8 mouse cellular contexts compared by ENCODE assay signal in genomic region chr16:18144201-18144600, GRCm38 (mm10). TPM values are rescaled to one million over a fixed set of nuclear protein-coding genes. Genes with fewer than 3 reads are reported as not detected.
DNase-seq lines count a peak whose midpoint lies in the region; ATAC-seq and TF ChIP-seq lines count a peak whose summit lies in the region.

No protein-coding gene starts in this region.

- no peak for TF ChIP-seq EP300 in lung, postnatal 0 days (IDR thresholded peaks at IDR 0.05)

- DNase-seq in forebrain, embryonic 11.5 days (ENCODE audit: low spot score) = no peak
- DNase-seq in adrenal gland, adult 2 months = peak; percentile 63
- DNase-seq in frontal cortex, postnatal 36 days (ENCODE audit: low spot score in 2 of 2) = peak; percentile 74 to 85
- DNase-seq in lung, postnatal 0 days (ENCODE audit: low spot score) = peak; percentile 77
- peak; percentile 79 for DNase-seq in thymus, postnatal 14 days
- no peak for DNase-seq in natural killer cell, adult 2 months (ENCODE audit: low spot score in 2 of 2)
- no peak for DNase-seq in yolk sac, embryonic 10.5 days (ENCODE audit: low spot score)

- TF ChIP-seq CTCF in lung, postnatal 0 days (IDR thresholded peaks at IDR 0.05) = no peak

- no peaks in the 10 kb centered on the region for H3K36me3 ChIP-seq in forebrain, embryonic 12.5 days (replicated peaks)
- no peaks in the 10 kb centered on the region for H3K36me3 ChIP-seq in forebrain, embryonic 11.5 days (ENCODE audit: control insufficient read depth, insufficient read depth, low read length)
- H3K36me3 ChIP-seq in lung, postnatal 0 days (ENCODE audit: insufficient read depth, low read length) = no peaks in the 10 kb centered on the region

- WGBS in forebrain, embryonic 12.5 days = 63% methylated on average over 8 of the region's 8 CpGs
- 74% methylated on average over 8 of the region's 8 CpGs for WGBS in forebrain, embryonic 11.5 days
- 32% methylated on average over 8 of the region's 8 CpGs for WGBS in lung, postnatal 0 days

- no peak overlapping the region for H3K4me2 ChIP-seq in forebrain, embryonic 12.5 days
- no peak overlapping the region for H3K4me2 ChIP-seq in forebrain, embryonic 11.5 days (ENCODE audit: low read depth, low read length, severe bottlenecking)
- H3K4me2 ChIP-seq in lung, postnatal 0 days (replicated peaks; ENCODE audit: low read depth, low read length) = no peak overlapping the region

- peaks cover 4% of the 10 kb centered on the region; the same call in 1 of the 2 replicates for H3K27me3 ChIP-seq in forebrain, embryonic 12.5 days
- H3K27me3 ChIP-seq in forebrain, embryonic 11.5 days (ENCODE audit: control insufficient read depth, insufficient read depth, low read length) = no peaks in the 10 kb centered on the region
- no peaks in the 10 kb centered on the region for H3K27me3 ChIP-seq in lung, postnatal 0 days (replicated peaks; ENCODE audit: insufficient read depth, low read length)

- H3K9me3 ChIP-seq in forebrain, embryonic 12.5 days = no peaks in the 10 kb centered on the region
- H3K9me3 ChIP-seq in forebrain, embryonic 11.5 days (ENCODE audit: control insufficient read depth, low read length) = no peaks in the 10 kb centered on the region
- H3K9me3 ChIP-seq in lung, postnatal 0 days (ENCODE audit: low read length) = no peaks in the 10 kb centered on the region

- ATAC-seq in forebrain, embryonic 12.5 days (ENCODE audit: low FRiP score) = no peak
- ATAC-seq in forebrain, embryonic 11.5 days (replicated peaks; ENCODE audit: low FRiP score) = no peak
- peak; percentile 52 for ATAC-seq in lung, postnatal 0 days

- H3K4me1 ChIP-seq in forebrain, embryonic 12.5 days = peaks cover 48% of the 10 kb centered on the region
- peaks cover 20% of the 10 kb centered on the region for H3K4me1 ChIP-seq in forebrain, embryonic 11.5 days (replicated peaks; ENCODE audit: control insufficient read depth, insufficient read depth, low read length)
- H3K4me1 ChIP-seq in lung, postnatal 0 days (ENCODE audit: insufficient read depth, low read depth, low read length) = no peaks in the 10 kb centered on the region

- peak overlapping the region; percentile 39; the same call in 1 of the 2 replicates for H3K27ac ChIP-seq in forebrain, embryonic 12.5 days
- H3K27ac ChIP-seq in forebrain, embryonic 11.5 days (ENCODE audit: low read depth, low read length) = no peak overlapping the region
- H3K27ac ChIP-seq in lung, postnatal 0 days (ENCODE audit: low read length) = no peak overlapping the region

- 0 out of 2 replicates have a peak overlapping the region, but pooled peaks have one; percentile 9 for H3K9ac ChIP-seq in forebrain, embryonic 12.5 days
- H3K9ac ChIP-seq in forebrain, embryonic 11.5 days (ENCODE audit: low read length) = no peak overlapping the region
- H3K9ac ChIP-seq in lung, postnatal 0 days (replicated peaks; ENCODE audit: low read depth) = no peak overlapping the region

- H3K4me3 ChIP-seq in forebrain, embryonic 12.5 days (replicated peaks) = no peak overlapping the region
- no peak overlapping the region for H3K4me3 ChIP-seq in forebrain, embryonic 11.5 days (ENCODE audit: low read depth, low read length)
- H3K4me3 ChIP-seq in lung, postnatal 0 days (ENCODE audit: low read depth, low read length) = no peak overlapping the region

RNA-seq across cellular contexts. Expression of gene Rtn4r, which starts 16.8 kb away (rescaled TPM):
- 5.4 and 6.2 TPM in 2 replicates for polyA plus RNA-seq in forebrain, embryonic 12.5 days (2016; fragmentation: Nextera tagmentation; extraction: Ambion mirVana)
- 3.2 and 4.0 TPM in 2 replicates for polyA plus RNA-seq in forebrain, embryonic 11.5 days (2014; fragmentation: Nextera tagmentation; extraction: Ambion mirVana)
- total RNA-seq in adrenal gland, adult 2 months (2021) = under 1 TPM; 0.14 to 0.23 TPM
- polyA plus RNA-seq in adrenal gland, adult 2 months (2012; rRNA removed) = 0.58 and 0.90 TPM in 2 replicates
- 0.17 and 0.23 TPM in 2 replicates for polyA plus RNA-seq in lung, postnatal 0 days (2015; fragmentation: Nextera tagmentation; extraction: Ambion mirVana)

RNA-seq across cellular contexts. Expression of gene Prodh, which starts 54.2 kb away (rescaled TPM):
- 5.9 and 7.7 TPM in 2 replicates for polyA plus RNA-seq in forebrain, embryonic 12.5 days (2016; fragmentation: Nextera tagmentation; extraction: Ambion mirVana)
- 10.2 and 12.2 TPM in 2 replicates for polyA plus RNA-seq in forebrain, embryonic 11.5 days (2014; fragmentation: Nextera tagmentation; extraction: Ambion mirVana)
- 10 to 100 TPM; 30.2 to 46.7 TPM for total RNA-seq in adrenal gland, adult 2 months (2021)
- polyA plus RNA-seq in adrenal gland, adult 2 months (2012; rRNA removed) = 68.7 and 99.1 TPM in 2 replicates
- 10.6 and 11.0 TPM in 2 replicates for polyA plus RNA-seq in lung, postnatal 0 days (2015; fragmentation: Nextera tagmentation; extraction: Ambion mirVana)

Comparison
In these comparisons a context has a peak if more than half of its experiments do, and no peak if none do; other contexts are left out.
1. DNase-seq: peak in adrenal gland, adult 2 months (single experiment), frontal cortex, postnatal 36 days (2 of 2), lung, postnatal 0 days (single experiment) and thymus, postnatal 14 days (single experiment); none in forebrain, embryonic 11.5 days (single experiment), natural killer cell, adult 2 months (0 of 2) and yolk sac, embryonic 10.5 days (single experiment).